Mouse (Mus musculus) kidney, adult 2 months (tissue): ENCODE measurements around the gene Rasgrp1. TPM values are rescaled to one million over a fixed set of nuclear protein-coding genes. Genes with fewer than 3 reads are reported as not detected.

Source experiments
- DNase-seq: peaks from one replicate; pipeline ENCODE4 v3.0.0; 2021
- H3K27ac ChIP-seq: fragments of 200-500 bp; 2 replicates; pipeline ENCODE4 v1.5.1; 2012; ENCODE audit warnings: low read depth, low read length, control low read depth, inconsistent platforms; ENCODE audit not compliant: insufficient read depth
- H3K27me3 ChIP-seq: fragments of 200-500 bp; replicated peaks from 2 replicates; pipeline ENCODE4 v1.6.1; 2012; ENCODE audit warnings: mild to moderate bottlenecking, moderate library complexity, low read length, inconsistent platforms; ENCODE audit not compliant: control insufficient read depth, insufficient read depth
- H3K36me3 ChIP-seq: fragments of 200-500 bp; 2 replicates; pipeline ENCODE4 v1.6.1; 2012; ENCODE audit warnings: mild to moderate bottlenecking, moderate library complexity, low read length, inconsistent platforms; ENCODE audit not compliant: control insufficient read depth, insufficient read depth
- H3K4me1 ChIP-seq: fragments of 200-500 bp; 2 replicates; pipeline ENCODE4 v1.6.1; 2011; ENCODE audit warnings: low read length; ENCODE audit not compliant: control insufficient read depth, insufficient read depth
- H3K4me3 ChIP-seq: fragments of 200-500 bp; 2 replicates; pipeline ENCODE4 v1.5.1; 2011; ENCODE audit warnings: mild to moderate bottlenecking, low read depth, low read length, control low read depth; ENCODE audit not compliant: insufficient read depth
- CTCF ChIP-seq: fragments of 200-500 bp; conservative IDR thresholded peaks from 2 replicates; pipeline ENCODE4 v1.5.1; 2011; ENCODE audit warnings: low read depth, mild to moderate bottlenecking, control low read depth, low read length, moderate library complexity, mixed read lengths; ENCODE audit not compliant: insufficient read depth, insufficient read length
- POLR2A ChIP-seq: fragments of 200-500 bp; IDR thresholded peaks from one replicate; pipeline ENCODE4 v1.6.1; 2011; ENCODE audit warnings: low read depth, low read length, control low read depth
- WGBS: fragments of 180-500 bp; shearing (Covaris S2); methylation state at CpG from one replicate; pipeline ENCODE4 v1.1.7; 2018; 5-methylcytosine and 5-hydroxymethylcytosine counted together
- polyA plus RNA-seq: library from polyadenylated mRNA; depleted of rRNA; stranded (reverse); fragments of >200 nt; gene quantifications from 2 replicates; pipeline ENCODE4 v1.2.3, GENCODE M21; 2012; rRNA removed

Rasgrp1 gene
- 2.3 and 3.2 TPM in 2 replicates for polyA plus RNA-seq

DNA sequence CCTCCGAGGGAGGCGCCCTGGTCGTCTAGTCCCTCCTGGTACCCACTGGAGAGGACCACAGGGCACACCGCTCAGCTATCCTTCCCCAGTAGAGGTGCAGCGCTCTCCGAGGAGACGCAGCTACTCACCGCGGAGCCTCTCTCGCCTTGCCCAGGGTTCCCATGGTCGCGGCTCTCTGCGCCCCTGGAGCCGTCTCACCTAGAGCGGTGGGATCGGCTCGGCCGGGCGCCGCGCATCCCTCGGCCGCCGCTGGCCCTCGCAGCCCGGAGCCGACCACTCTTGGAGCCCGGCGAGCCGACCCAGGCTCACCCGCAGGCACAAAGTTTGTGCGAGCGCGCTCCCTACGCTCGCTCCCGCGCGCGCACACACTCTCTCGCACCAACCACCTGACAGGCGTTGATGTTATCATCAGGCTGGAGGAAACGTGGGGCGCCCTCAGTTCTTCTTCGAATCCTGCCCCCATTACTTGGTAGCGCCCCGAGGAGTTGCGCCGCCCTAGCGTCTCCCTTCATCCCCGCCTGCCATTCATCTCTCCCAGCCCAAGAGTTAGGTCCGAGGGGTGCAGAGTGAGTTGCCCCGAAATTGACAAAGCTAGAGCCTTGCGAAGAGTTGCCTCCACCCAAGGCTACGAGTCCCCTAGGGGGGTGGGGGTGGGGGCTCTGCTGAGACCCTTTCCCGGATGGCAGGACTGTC lies at the start of gene Rasgrp1:
TSS of gene Rasgrp1 (minus strand) at position 455 of the 693 bp plus-strand sequence.
- Histone ChIP-seq H3K36me3 (no peaks in the 10 kb centered on the region), H3K4me1 (no peaks in the 10 kb centered on the region), H3K27ac (peak within 1 kb of the TSS; percentile 43; the same call in 1 of the 2 replicates), H3K27me3 (peaks cover 1% of the 10 kb centered on the region; the same call in 1 of the 2 replicates), H3K4me3 (peak within 1 kb of the TSS; percentile 62)
- TF ChIP-seq CTCF (no peak), POLR2A (no peak)
- peak; percentile 17 for DNase-seq
- WGBS: 3% methylated on average over 56 of the region's 56 CpGs

DNA sequence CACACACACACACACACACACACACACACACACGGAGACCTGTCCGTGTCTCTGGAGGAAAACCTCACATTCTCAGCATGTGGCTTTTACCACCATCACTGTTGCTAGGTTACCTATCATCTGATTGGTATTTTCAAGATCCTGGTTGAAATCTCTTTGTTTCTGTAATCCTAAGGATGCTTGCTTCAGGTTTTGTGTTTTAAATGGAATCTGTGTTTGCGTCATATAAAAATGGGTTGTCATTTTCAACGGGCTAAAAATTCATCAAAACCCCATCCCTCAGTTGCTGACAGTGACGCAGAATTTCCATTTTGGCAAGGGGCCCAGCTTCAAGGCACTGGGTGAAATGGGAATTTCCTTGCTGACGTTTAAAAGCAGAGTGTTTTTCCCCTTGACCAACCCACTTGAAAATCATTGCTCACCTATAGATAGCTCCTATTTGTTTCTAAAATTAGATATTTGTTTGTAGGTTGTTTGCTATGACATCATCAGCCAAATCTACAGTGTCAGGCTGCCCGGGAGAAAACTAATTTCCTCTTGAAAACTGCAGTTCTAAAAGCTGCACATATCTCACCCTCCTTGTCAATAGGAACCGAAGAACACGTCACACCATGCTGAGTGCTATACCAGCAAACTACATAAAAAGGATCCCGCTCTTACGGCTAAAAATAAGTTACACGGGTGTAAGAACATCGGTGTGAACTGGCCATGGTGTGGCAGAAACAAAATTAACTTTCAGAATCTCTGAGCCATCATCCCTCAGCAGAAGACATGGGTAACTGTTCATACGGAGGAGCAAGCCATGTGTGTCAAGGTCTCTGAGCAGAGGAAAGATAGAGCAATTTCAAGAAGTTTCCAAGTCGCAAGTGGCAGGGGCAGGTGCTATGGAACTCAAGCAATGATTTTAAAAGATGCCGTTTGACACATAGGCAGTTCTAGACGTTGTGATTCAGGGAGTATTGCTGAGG lies 47.4 kb upstream of the Rasgrp1 start:
- WGBS: 76% methylated on average over 17 of the region's 17 CpGs
- TF ChIP-seq POLR2A: no peak
- TF ChIP-seq CTCF: no peak

DNA sequence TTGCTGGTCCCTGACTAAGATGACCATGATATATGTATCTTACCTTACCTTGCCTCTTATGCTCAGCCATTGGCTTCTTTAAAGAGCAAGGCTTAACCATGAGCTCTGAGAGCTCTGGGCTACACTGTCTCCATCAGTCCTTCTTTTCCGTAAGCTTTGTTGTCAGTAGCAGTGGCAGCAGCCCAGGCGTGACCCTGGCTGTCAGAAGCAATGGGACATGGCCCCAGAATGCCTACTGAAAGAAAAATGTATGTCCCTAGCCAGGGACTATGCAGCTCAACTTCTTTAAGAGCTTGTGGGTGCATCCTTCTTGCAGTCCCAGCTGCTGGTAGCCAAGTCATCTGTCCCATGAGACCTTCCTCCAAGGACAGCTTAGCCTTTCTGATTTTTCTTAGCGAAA lies 46.7 kb upstream of the Rasgrp1 start:
- Histone ChIP-seq H3K36me3 (no peaks in the 10 kb centered on the region), H3K27me3 (no peaks in the 10 kb centered on the region), H3K27ac (no peak overlapping the region), H3K4me3 (no peak overlapping the region), H3K4me1 (no peaks in the 10 kb centered on the region)
- TF ChIP-seq CTCF (no peak), POLR2A (no peak)
- DNase-seq: no peak
- 86% methylated on average over 3 of the region's 3 CpGs for WGBS

More for the DNA sequence above, 47.4 kb upstream of the Rasgrp1 start:
- DNase-seq: no peak
- no peak overlapping the region for H3K4me3 ChIP-seq
- H3K27me3 ChIP-seq: no peaks in the 10 kb centered on the region
- no peaks in the 10 kb centered on the region for H3K36me3 ChIP-seq
- no peaks in the 10 kb centered on the region for H3K4me1 ChIP-seq
- no peak overlapping the region for H3K27ac ChIP-seq

DNA sequence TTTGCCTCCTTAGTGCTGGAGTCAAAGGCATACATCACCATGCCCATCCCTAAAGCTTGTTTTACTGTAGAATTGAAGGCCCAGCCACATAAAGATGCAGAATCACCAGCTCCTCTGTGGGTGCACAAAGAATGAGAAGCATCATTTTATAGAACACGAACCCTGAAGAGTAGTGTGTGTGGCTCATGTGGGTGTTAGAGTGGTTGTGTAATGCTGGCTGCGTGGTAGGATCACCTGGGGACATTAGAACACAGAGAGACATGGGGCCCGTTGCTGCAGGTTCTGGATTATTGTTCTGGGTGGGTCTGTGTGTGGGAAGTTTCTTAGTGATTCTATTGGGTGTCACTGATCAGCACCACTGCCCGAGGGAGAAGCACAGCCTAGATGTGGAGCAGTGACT lies 45.3 kb upstream of the Rasgrp1 start:
- 86% methylated on average over 4 of the region's 4 CpGs for WGBS
- no peak for DNase-seq
- H3K36me3 ChIP-seq: no peaks in the 10 kb centered on the region

DNA sequence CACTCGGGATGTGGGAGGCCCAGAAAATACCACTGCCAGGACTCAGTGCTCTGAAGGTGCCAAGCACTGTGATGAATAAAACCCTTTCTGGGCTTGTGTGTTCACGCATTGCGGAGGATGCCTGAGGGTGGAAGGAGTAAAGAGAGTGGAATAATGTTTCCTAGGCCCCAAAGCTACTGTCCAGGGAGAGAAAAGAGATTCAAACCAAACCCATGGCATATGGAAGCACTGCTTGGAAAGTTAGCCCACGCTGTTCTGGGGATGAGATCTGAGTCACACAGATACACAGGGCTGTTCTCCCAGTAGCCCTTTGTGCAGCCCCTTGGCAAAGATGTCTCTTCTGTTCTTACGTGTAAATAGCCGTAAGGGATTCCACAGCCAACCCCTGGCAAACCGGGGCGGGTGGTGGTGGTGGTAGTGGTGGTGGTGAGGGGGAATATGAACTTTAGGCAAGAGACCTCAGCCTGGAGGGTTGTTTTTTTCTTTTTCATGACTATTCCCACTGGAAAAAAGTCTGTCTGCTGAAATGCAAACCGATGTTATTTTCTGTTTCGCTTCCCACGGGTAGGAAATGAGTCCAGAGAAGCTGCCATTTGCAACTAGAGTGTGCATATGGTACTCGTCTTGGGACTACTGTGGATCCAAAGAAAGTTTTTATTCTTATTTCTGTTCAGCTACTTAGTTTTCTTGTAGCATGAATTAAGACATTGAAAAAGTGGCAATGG lies 44.3 kb upstream of the Rasgrp1 start:
- Histone ChIP-seq H3K4me3 (no peak overlapping the region), H3K27me3 (no peaks in the 10 kb centered on the region), H3K27ac (no peak overlapping the region), H3K36me3 (no peaks in the 10 kb centered on the region), H3K4me1 (no peaks in the 10 kb centered on the region)
- no peak for DNase-seq
- TF ChIP-seq CTCF (no peak), POLR2A (no peak)
- WGBS: 82% methylated on average over 12 of the region's 12 CpGs

More for the DNA sequence above, 45.3 kb upstream of the Rasgrp1 start:
- Histone ChIP-seq H3K27me3 (no peaks in the 10 kb centered on the region), H3K4me3 (no peak overlapping the region), H3K27ac (no peak overlapping the region), H3K4me1 (no peaks in the 10 kb centered on the region)
- TF ChIP-seq POLR2A (no peak), CTCF (no peak)

DNA sequence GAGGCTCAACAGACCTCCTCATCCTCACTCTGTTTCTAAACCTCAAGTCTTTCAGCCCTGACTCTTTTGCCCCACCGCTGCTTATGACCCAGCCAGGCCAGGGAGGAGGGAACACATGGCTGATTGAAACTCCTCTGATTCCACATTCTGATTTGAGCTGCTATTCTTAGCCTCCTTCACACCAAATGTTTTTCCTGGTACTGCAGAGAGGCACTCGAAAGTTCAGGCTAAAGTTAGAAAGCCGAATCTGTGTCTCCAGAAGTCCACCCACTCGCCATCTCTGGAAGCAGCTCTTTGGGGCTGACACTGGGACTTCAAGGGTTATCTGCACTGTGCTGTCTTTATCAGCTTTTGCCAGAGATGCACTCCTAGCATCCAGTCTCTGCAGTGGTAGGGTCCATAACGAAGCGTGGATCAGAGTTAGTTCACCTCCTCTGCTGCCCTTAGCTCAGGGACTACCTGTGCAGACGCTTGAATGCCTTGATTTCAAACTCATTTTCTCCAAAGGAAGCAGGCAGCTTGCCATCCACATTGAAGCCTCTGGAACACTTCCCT lies 43.3 kb upstream of the Rasgrp1 start:
- Histone ChIP-seq H3K4me3 (no peak overlapping the region), H3K27me3 (no peaks in the 10 kb centered on the region), H3K27ac (no peak overlapping the region), H3K36me3 (no peaks in the 10 kb centered on the region), H3K4me1 (no peaks in the 10 kb centered on the region)
- WGBS: 65% methylated on average over 7 of the region's 7 CpGs
- DNase-seq: no peak
- no peak for TF ChIP-seq POLR2A
- no peak for TF ChIP-seq CTCF
